Mouse (Mus musculus) brain, embryonic 14.5 days (tissue): ENCODE measurements around the gene Fxr2. TPM values are rescaled to one million over a fixed set of nuclear protein-coding genes. Genes with fewer than 3 reads are reported as not detected.

Experiments used
- DNase-seq: peaks from one replicate; pipeline ENCODE4 v3.0.0-alpha.2; 2011; ENCODE audit warnings: low read depth
- CTCF ChIP-seq: fragments of 200-500 bp; IDR thresholded peaks from 2 replicates; pipeline ENCODE4 v1.5.1; 2012; ENCODE audit warnings: inconsistent platforms, mild to moderate bottlenecking, moderate library complexity, borderline replicate concordance; ENCODE audit not compliant: insufficient read depth, insufficient read length; ENCODE audit errors: extremely low read depth
- POLR2A ChIP-seq: fragments of 200-500 bp; IDR thresholded peaks from 2 replicates; pipeline ENCODE4 v1.6.1; 2012; ENCODE audit warnings: mild to moderate bottlenecking, inconsistent platforms, borderline replicate concordance; ENCODE audit not compliant: poor library complexity, insufficient read depth, insufficient read length, severe bottlenecking; ENCODE audit errors: extremely low read depth
- polyA plus RNA-seq: library from polyadenylated mRNA; depleted of rRNA; stranded (reverse); fragments of >200 nt; gene quantifications from 2 replicates; pipeline ENCODE4 v1.2.3, GENCODE M21; 2012

Gene Fxr2
- polyA plus RNA-seq, 1 experiment, result 129 TPM

DNA sequence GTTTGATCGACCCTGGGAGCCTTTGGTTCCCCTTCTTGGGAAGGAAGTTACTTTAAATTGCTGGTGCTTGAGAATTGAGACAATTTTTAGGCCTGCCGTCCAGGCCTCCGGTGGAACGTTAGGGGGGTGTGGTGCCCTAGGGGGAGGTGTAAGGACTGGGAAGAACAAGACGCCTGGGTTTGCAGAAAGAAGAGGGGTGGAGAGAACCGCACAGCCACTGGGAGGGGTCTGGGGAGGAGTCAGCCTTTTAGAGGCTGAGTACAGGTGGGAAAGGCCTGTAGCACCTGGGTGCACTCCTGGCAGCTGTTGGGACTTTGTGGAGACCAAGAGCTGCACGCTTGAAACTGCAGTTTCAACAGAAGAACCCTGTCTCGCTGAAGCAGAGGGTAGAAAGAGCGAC, 22.0 kb downstream of the Fxr2 start:
- no peak for DNase-seq
- no peak for TF ChIP-seq CTCF

DNA sequence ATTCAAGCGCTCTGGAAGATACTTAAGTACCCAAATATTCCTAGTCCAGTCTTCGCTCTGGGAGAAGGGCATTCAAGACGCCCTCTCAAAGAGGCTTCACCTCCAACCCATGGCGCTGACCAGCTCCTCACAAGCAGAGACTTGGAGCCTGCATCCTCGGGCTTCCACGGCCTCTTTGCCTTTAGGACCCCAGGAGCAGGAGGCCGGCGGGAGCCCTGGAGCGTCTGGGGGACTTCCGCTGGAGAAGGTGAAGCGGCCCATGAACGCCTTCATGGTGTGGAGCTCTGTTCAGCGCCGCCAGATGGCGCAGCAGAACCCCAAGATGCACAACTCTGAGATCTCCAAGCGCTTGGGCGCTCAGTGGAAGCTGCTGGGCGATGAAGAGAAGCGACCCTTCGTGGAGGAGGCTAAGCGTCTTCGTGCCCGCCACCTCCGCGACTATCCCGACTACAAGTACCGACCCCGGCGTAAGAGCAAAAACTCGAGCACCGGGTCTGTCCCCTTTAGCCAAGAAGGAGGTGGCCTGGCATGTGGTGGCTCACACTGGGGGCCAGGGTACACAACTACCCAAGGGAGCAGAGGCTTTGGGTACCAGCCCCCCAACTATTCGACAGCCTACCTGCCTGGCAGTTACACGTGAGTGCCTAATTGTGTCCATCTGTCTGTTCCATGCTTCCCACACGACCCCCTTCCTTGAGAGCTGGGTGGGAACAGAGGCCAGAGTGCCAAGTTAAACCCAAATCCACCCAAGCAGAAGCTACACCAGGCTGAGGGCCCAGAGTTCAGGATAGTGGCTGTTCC, 22.7 kb downstream of the Fxr2 start, which contains the start of gene Sox15:
TSS of gene Sox15 (plus strand) at position 51 of the 801 bp plus-strand sequence.
- TF ChIP-seq POLR2A (no peak), CTCF (peak; percentile 86)
- peak; percentile 86 for DNase-seq

DNA sequence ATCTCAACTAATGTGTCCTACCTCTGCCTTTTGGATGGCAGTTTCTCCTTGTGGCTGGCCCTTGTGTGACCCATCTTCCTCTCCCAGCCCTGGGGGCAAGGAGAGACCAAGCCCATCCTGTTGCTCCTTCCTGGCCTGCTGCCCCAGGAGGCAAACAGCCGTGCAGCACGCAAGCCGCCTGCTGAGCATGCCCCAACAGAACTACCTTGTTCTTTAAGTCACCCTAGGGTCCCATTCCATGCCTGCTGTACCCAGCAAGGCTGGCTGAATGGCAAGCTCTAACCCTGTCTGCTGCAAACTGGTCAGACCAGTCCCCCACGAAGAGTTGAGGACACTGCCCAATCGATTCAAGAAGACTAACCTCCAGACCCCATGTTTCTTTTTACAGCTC, 23.3 kb downstream of the Fxr2 start:
- no peak for DNase-seq
- no peak for TF ChIP-seq POLR2A
- TF ChIP-seq CTCF, result no peak

DNA sequence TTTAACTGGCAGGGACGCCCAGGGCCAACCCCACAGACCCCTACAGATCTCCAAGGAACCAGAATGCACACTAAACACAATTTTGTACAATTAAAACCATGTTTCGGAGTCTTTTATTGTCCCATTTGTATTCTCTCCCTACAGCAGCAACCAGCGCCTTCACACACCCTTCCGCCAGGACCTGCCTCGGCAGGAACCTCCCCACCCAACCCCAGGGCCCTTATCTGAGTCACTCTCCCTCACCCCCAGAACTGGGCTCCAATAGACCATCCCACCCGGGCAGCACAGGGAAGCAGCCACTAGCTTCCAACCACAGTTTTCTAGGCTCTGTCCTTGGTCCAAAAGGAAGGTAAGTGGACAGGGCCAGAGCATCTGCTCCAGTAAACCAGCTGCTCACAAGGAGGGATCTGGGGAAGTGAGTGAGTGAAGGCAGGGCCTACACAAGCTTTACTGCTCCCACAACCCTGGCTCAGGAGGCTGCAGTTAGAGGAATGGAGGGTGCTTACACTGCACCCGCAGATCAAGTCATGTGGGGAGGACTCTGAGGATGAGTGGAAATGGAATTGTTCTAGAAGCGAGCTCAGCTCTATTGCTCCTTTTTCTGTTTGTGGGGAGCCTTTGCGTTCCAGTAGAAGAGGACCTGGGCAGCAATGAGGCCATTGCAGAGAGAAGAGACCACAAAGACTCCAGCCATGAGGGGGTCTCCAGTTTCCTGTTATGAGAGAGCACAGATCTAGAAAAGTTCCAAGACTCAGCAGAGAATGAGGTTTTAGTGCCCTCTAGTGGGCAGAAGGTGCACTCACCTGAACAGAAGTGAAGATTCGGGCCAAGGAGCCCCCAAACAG, 24.0 kb downstream of the Fxr2 start:
- TF ChIP-seq CTCF (peak; percentile 80), POLR2A (no peak)
- peak; percentile 77 for DNase-seq

DNA sequence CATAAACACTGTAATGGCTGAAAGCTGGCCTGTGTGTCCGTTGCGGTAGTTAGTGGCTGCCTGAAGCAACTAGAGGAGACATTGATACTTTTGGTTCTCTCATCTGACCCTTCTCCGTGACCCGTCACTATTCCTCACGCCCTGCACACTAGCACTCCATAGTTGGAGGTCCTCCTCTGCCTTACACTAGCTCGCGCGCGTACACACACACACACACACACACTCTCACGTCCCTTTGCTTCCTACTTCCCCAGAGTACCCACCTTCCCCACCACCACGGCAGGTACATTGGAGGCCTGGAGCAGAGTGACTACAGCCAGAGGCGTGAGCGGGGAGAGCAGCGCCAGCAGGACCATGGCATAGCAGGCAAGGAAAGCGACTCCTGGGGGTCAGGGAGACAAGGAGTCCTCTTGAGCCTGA, 24.7 kb downstream of the Fxr2 start:
- no peak for DNase-seq
- TF ChIP-seq POLR2A (no peak), CTCF (no peak)

DNA sequence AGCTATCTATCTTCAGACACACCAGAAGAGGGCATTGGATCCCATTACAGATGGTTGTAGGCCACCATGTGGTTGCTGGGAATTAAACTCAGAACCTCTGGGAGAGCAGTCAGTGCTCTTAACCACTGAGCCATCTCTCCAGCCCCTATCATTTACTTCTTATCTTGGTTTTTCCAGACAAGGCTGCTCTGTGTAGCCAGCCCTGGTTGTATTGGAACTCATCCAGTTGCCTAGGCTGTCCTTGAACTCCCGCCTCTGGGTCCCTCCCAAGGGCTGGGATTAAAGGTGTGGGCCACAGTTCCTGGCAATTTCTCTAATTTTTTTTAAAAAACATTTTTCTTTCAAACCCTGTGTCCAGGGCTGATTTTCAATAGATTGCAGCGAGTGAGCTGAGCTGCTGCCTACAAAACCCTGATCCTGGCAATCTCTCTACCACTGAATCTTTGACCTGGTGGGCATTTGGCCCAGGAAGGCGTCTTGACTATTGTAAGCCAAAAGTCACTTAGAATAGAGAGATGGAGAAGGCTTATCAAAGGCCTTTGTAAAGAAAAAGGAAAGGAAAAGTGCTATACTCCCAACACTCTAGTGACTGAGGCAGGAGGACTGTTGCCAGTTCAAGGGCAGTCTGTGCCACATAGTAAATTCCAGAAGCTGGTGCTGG, 28.6 kb downstream of the Fxr2 start:
- no peak for DNase-seq
- no peak for TF ChIP-seq CTCF
- no peak for TF ChIP-seq POLR2A

DNA sequence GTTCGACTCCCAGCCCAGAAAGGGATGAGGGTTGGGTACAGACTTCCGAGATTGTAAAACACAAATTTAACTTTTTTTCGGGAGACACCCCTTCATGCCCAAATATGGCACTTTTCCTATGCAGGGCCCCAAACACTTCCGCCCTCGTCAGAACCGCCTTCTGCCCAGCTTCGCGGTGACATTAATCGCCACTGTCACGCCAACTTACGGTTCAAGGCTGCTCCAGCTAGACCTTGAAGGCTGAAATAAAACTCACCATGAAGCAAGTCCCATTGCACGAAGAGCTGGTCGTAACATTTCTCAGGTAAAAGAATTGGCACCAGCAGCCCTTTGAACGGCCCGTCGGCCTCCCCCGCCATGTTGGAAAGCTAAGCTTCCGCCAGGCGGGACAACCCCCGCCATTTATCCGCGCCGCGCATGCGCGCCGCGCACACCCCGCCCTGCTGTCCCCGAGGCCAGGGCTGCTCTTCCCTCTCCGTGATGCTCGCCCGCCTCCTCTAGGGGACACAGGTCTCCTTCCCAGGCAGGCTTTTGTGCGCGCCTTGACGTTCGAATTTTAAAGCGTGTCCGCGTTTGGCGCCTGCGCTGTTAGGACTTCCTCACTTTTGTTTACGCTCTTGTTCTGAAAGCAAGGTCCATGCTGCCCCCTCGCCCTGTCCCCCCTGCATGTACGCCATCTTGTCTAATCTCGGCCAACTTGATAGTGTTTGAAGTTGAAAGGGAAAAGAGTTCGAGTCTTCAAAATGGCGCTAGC, 29.6 kb downstream of the Fxr2 start, which contains the start of gene Mpdu1:
TSS of gene Mpdu1 (minus strand) at position 430 of the 754 bp plus-strand sequence.
- peak; percentile 99 for DNase-seq
- TF ChIP-seq CTCF (peak; percentile 44; the same call in 1 of the 2 replicates), POLR2A (peak; percentile 87; the same call in 1 of the 2 replicates)

DNA sequence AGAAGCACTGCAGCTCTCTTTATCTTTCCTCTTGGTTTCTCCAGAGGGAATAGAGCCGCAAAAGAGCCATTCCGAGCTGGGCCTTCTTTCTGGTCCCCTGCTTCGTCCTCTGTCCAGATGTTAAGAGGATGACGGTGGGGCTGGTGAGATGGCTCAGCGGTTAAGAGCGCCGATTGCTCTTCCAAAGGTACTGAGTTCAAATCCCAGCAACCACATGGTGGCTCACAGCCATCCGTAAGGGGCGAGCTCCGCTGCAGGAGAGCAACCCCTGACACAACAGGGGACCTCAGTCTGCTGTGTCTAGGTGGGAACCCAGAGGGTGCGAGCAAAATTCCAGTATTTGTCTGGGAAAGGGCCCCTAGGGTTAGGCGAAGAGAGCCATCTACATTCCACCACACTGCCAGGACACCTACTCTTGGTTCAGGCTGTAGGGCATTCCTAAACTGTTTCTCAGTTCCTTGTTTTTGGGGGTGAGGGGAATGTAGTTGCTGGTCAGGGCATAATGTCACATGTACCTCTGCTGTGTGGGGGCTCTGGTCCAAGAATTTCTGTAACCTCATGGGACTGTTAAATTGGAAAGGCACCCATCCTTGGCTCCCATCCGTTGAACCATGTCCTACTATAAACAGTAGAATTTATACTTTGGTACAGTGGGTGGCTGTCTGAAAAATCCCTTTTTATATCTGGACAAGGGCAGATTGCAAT, 30.3 kb downstream of the Fxr2 start:
- no peak for DNase-seq
- TF ChIP-seq CTCF (no peak), POLR2A (no peak)

DNA sequence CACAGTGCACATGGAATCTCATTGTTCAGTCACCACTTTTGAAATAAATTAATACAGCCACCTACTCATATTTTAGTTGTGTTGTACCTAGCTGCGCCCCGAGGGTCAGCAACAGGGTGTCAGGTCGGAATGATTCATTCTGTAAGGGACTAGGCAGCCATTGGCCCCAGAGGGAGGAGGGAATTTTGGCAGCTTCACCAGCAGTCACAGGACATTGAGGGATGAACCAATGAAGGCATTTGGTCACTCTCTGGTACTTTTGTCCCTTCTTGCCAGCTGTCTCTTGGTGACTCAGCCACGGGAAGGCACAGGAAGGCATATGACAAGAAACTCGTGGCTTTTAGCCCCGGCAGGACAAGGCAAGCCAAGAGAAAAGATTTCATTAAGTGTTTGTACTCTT, 31.0 kb downstream of the Fxr2 start:
- no peak for DNase-seq
- TF ChIP-seq CTCF (no peak), POLR2A (no peak)

DNA sequence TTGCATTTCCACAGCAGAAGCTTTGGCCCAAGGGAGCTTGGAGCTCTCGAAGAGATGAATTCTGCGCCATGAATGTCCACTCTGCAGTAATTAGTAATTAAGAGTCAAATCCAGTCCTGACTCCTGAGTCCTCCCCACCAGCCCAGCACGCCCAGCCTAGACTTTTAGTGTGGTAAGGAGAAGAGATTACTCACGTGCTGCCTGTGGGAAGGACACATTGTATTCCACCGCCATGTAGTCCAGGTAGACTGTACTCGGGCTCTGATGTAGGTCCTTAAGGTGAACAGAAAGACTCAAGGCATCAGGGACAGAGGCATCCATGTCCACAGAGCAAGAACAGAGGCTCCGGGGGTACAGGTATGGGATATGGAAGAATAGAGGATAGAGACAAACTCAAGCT, 32.1 kb downstream of the Fxr2 start:
- TF ChIP-seq CTCF (no peak), POLR2A (no peak)
- no peak for DNase-seq
